Mouse (Mus musculus): ENCODE results near the gene Ranbp10.

Gene Ranbp10

GRCm38 (mm10) chr8:105788927-105789326, 38.2 kb downstream of the Ranbp10 start:
- no peak for DNase-seq (ENCODE audit: low spot score in 2 of 2)

GRCm38 (mm10) chr8:105788241-105788640, 38.9 kb downstream of the Ranbp10 start:
- no peak for DNase-seq (ENCODE audit: low spot score in 2 of 2)

- DNase-seq (ENCODE audit: low spot score in 2 of 2), result no peak
These were observed 46.9 kb downstream of the Ranbp10 start for GRCm38 (mm10) chr8:105780298-105780697.

GRCm38 (mm10) chr8:105777833-105778232, 49.3 kb downstream of the Ranbp10 start:
- DNase-seq (ENCODE audit: low spot score in 2 of 2), result no peak

- DNase-seq (ENCODE audit: low spot score in 2 of 2), result peak; percentile 33 to 62
These were observed 52.7 kb downstream of the Ranbp10 start for GRCm38 (mm10) chr8:105774498-105774897.

GRCm38 (mm10) chr8:105773441-105773861, 53.7 kb downstream of the Ranbp10 start:
- DNase-seq (ENCODE audit: low spot score in 2 of 2), result no peak

- DNase-seq (ENCODE audit: low spot score in 2 of 2), result no peak
These were observed 55.6 kb downstream of the Ranbp10 start for GRCm38 (mm10) chr8:105771398-105772175.

GRCm38 (mm10) chr8:105770609-105771008, 56.5 kb downstream of the Ranbp10 start:
- no peak for DNase-seq (ENCODE audit: low spot score in 2 of 2)

GRCm38 (mm10) chr8:105768485-105769257, 58.5 kb downstream of the Ranbp10 start:
- DNase-seq (ENCODE audit: low spot score in 2 of 2), result no peak

GRCm38 (mm10) chr8:105758277-105759108, 68.7 kb downstream of the Ranbp10 start, which contains the start of gene Gfod2:
TSS of gene Gfod2 (minus strand) at chr8:105758664.
- peak; percentile 97 to 99 for DNase-seq (ENCODE audit: low spot score in 2 of 2)

GRCm38 (mm10) chr8:105757796-105758276, 69.3 kb downstream of the Ranbp10 start:
- no peak for DNase-seq (ENCODE audit: low spot score in 2 of 2)

GRCm38 (mm10) chr8:105754688-105755087, 72.5 kb downstream of the Ranbp10 start:
- DNase-seq (ENCODE audit: low spot score in 2 of 2), result no peak

- DNase-seq (ENCODE audit: low spot score in 2 of 2), result no peak
These were observed 73.2 kb downstream of the Ranbp10 start for GRCm38 (mm10) chr8:105753916-105754315.

GRCm38 (mm10) chr8:105750606-105751005, 76.5 kb downstream of the Ranbp10 start:
- peak; percentile 17 to 20 for DNase-seq (ENCODE audit: low spot score in 2 of 2)

- no peak for DNase-seq (ENCODE audit: low spot score in 2 of 2)
These were observed 83.8 kb downstream of the Ranbp10 start for GRCm38 (mm10) chr8:105743301-105743700.

GRCm38 (mm10) chr8:105739216-105739615, 87.9 kb downstream of the Ranbp10 start:
- DNase-seq (ENCODE audit: low spot score in 2 of 2), result no peak

GRCm38 (mm10) chr8:105732186-105732585, 95.0 kb downstream of the Ranbp10 start:
- no peak for DNase-seq (ENCODE audit: low spot score in 2 of 2)

GRCm38 (mm10) chr8:105727397-105728124, 99.6 kb downstream of the Ranbp10 start:
- DNase-seq (ENCODE audit: low spot score in 2 of 2), result no peak

GRCm38 (mm10) chr8:105725726-105726125, 101.4 kb downstream of the Ranbp10 start:
- no peak for DNase-seq (ENCODE audit: low spot score in 2 of 2)

- DNase-seq (ENCODE audit: low spot score in 2 of 2), result no peak
These were observed 104.3 kb downstream of the Ranbp10 start for GRCm38 (mm10) chr8:105722861-105723260.

- DNase-seq (ENCODE audit: low spot score in 2 of 2), result no peak
These were observed 107.5 kb downstream of the Ranbp10 start for GRCm38 (mm10) chr8:105719637-105720036.
